Mouse (Mus musculus) G1E (cell line): ENCODE results near the gene Gpnmb. TPM values are rescaled to one million over a fixed set of nuclear protein-coding genes. Genes with fewer than 3 reads are reported as not detected.

Experiments used
- ATAC-seq: 2 replicates; pipeline ENCODE4 v1.8.0; 2016; ENCODE audit warnings: mild to moderate bottlenecking; ENCODE audit not compliant: insufficient number of reproducible peaks, poor library complexity, low FRiP score, severe bottlenecking; ENCODE audit errors: extremely low read depth
- DNase-seq: peaks from one replicate; pipeline ENCODE4 v3.0.0; 2012; ENCODE audit warnings: low spot score
- H3K27me3 ChIP-seq: 2 replicates; pipeline ENCODE4 v1.6.1; 2012; ENCODE audit warnings: mild to moderate bottlenecking, low read length, inconsistent platforms; ENCODE audit not compliant: insufficient read depth
- H3K36me3 ChIP-seq: replicated peaks from 2 replicates; pipeline ENCODE3; 2012; ENCODE audit warnings: mild to moderate bottlenecking, inconsistent platforms
- H3K4me1 ChIP-seq: 2 replicates; pipeline ENCODE4 v1.6.1; 2012; ENCODE audit warnings: low read depth, low read length, inconsistent platforms, mixed read lengths; ENCODE audit not compliant: insufficient read depth
- H3K4me3 ChIP-seq: 2 replicates; pipeline ENCODE4 v1.5.1; 2012; ENCODE audit warnings: low read depth, mild to moderate bottlenecking, inconsistent platforms, low read length, moderate library complexity, mixed read lengths
- H3K9me3 ChIP-seq: replicated peaks from 2 replicates; pipeline ENCODE4 v1.6.1; 2012; ENCODE audit warnings: inconsistent platforms
- CTCF ChIP-seq: IDR thresholded peaks from 2 replicates; pipeline ENCODE4 v1.5.1; 2012; ENCODE audit warnings: low read depth, low read length, inconsistent platforms, mixed read lengths
- GATA1 ChIP-seq: IDR thresholded peaks from 2 replicates; pipeline ENCODE4 v1.6.1; 2012; ENCODE audit warnings: borderline replicate concordance, low read length, inconsistent platforms, mixed read lengths
- GATA2 ChIP-seq: IDR thresholded peaks from 2 replicates; pipeline ENCODE4 v1.6.1; 2012; ENCODE audit warnings: low read depth, low read length, inconsistent platforms, borderline replicate concordance
- POLR2AphosphoS5 ChIP-seq: IDR thresholded peaks from 2 replicates; pipeline ENCODE4 v1.6.1; 2012; ENCODE audit warnings: low read depth, low read length, inconsistent platforms; ENCODE audit not compliant: insufficient replicate concordance
- TAL1 ChIP-seq: conservative IDR thresholded peaks from 2 replicates; pipeline ENCODE4 v1.6.1; 2012; ENCODE audit warnings: low read depth, low read length, inconsistent platforms, mixed read lengths
- polyA plus RNA-seq: library from polyadenylated mRNA; stranded (reverse); fragments of >175 nt; gene quantifications from 2 replicates; pipeline ENCODE4 v1.2.3, GENCODE M21; 2012
- total RNA-seq, 2 experiments: library from RNA; stranded (forward) in 1 of 2; stranded (reverse) in 1 of 2; fragments of 200-1000 nt in 1 of 2; fragments of >200 nt in 1 of 2; fragmentation: Nextera tagmentation in 1 of 2; gene quantifications; 2 replicates each; pipeline ENCODE4 v1.2.3; 2014 to 2017

Gpnmb gene
- total and polyA plus RNA-seq, 3 experiments, result 0.05 to 0.16 TPM; not detected in 1

DNA sequence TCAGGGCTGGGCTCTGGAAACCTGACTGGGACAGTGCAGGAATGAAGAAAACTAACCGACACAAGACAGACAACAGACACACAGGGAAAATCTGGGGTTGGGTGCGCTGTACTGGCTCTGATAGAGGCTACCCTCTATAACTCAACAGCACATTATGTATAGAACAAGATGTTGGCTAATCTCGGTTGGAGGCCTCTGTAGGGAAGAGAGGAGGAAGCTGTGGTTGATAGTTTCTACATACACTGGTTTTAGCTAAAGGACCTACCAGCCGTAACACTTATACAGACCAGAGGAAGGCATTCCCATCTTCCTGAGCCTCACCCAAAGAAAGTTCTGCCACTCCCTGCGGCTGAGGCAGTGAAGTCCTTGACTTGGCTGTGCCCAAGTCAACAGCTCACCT lies 9.8 kb upstream of the Gpnmb start:
- DNase-seq, result no peak
- 0 out of 2 replicates have a peak, but pooled peaks cover 2% of the 10 kb centered on the region for H3K4me1 ChIP-seq
- H3K9me3 ChIP-seq, result no peaks in the 10 kb centered on the region
- H3K36me3 ChIP-seq, result no peaks in the 10 kb centered on the region
- peaks cover 9% of the 10 kb centered on the region for H3K27me3 ChIP-seq
- H3K4me3 ChIP-seq, result no peak overlapping the region
- ATAC-seq, result no peak
- TF ChIP-seq GATA1 (no peak), CTCF (no peak), POLR2AphosphoS5 (no peak), GATA2 (no peak), TAL1 (no peak)

DNA sequence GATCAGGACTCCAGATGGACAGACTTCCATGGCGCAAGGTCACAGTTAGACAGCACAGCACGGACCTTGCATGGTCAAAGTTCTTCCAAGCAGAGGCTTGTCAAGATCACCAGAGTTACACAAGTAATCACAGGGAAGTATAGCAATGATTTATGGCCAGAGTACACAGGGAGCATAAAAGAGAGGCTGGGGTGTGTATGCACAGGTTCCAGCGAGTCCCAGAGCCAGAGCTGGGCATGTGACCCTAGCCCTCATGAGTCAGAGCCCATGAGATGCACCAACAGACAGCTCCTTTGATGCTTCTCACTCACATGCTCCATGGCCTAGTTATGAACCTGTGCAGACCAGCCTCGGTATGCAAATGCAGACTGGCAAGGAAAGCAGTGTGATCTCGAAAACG lies 8.3 kb upstream of the Gpnmb start:
- no peak overlapping the region for H3K4me3 ChIP-seq
- H3K36me3 ChIP-seq, result no peaks in the 10 kb centered on the region
- TF ChIP-seq GATA2 (no peak), CTCF (no peak), POLR2AphosphoS5 (no peak), TAL1 (no peak), GATA1 (no peak)
- H3K9me3 ChIP-seq, result no peaks in the 10 kb centered on the region
- 0 out of 2 replicates have a peak, but pooled peaks cover 2% of the 10 kb centered on the region for H3K4me1 ChIP-seq
- ATAC-seq (no peak), DNase-seq (no peak)
- H3K27me3 ChIP-seq, result peaks cover 9% of the 10 kb centered on the region

DNA sequence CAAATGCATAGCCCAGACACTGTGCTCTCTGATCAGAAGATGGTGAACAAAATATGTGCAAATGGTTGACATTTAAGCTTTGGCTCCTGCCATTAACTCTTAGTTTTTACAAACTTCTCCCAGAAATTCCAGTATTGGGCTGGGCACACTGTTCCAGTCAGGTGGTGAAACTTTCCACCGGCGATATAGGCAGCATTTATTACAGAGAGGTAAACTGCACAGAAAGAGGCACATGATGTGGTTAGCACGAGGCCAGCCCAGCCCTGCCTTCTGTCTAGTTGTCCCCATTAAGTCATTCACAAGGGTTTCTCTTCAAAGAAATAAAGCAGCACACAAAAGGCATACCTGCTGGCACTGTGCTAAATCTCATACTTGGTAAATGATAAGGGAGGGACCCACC lies 7.6 kb upstream of the Gpnmb start:
- Histone ChIP-seq H3K36me3 (no peaks in the 10 kb centered on the region), H3K4me1 (0 out of 2 replicates have a peak, but pooled peaks cover 2% of the 10 kb centered on the region), H3K9me3 (no peaks in the 10 kb centered on the region), H3K4me3 (no peak overlapping the region), H3K27me3 (peaks cover 4% of the 10 kb centered on the region)
- TF ChIP-seq GATA1 (no peak), GATA2 (no peak), TAL1 (no peak), POLR2AphosphoS5 (no peak), CTCF (no peak)
- ATAC-seq, result no peak
- DNase-seq, result no peak

DNA sequence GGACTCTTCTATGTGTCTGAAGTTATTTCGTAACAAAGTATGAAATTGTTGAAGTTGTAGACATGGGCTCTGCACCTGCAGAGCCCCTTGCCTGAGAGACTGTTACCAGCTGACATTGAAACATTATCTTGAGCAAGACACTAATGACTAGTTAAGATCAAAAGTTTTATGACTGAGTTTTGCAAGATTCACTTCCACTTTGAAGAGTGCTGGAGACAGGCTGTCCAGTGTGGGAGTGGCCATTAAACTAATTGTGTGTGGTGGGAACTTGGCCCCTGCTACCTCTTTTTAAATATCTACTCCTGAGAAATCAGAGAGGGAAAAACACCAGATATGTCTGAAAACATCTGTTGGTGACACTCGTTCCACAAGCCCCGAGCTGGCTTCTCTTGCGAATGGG lies 5.1 kb upstream of the Gpnmb start:
- 0 out of 2 replicates have a peak, but pooled peaks cover 2% of the 10 kb centered on the region for H3K4me1 ChIP-seq
- H3K27me3 ChIP-seq, result peaks cover 4% of the 10 kb centered on the region; the same call in 1 of the 2 replicates
- no peak overlapping the region for H3K4me3 ChIP-seq
- DNase-seq (no peak), ATAC-seq (no peak)
- H3K9me3 ChIP-seq, result no peaks in the 10 kb centered on the region
- TF ChIP-seq CTCF (no peak), POLR2AphosphoS5 (no peak), GATA1 (no peak), GATA2 (no peak), TAL1 (no peak)
- H3K36me3 ChIP-seq, result no peaks in the 10 kb centered on the region

DNA sequence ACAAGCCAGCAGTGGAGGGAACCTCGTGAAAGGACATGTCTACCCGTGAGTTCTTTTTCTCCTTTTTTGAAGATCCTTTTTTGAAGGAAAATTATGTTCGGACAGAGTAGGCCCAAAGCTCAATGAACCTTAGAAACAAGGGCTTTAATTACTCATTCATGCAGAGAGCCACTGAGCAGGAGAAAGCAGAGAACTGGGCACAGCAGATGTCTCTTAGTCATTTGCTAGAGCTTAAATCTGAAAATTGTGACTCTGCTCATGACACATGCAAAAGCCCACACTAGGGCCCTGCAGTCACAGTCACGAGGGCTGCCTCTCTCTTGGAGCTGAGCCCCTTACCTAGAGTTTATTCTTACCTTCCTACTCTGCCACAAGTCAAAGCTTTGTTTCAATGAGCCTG lies 3.6 kb upstream of the Gpnmb start:
- H3K9me3 ChIP-seq, result no peaks in the 10 kb centered on the region
- peaks cover 19% of the 10 kb centered on the region for H3K27me3 ChIP-seq
- TF ChIP-seq GATA1 (no peak), GATA2 (no peak), CTCF (no peak), POLR2AphosphoS5 (no peak), TAL1 (no peak)
- H3K36me3 ChIP-seq, result no peaks in the 10 kb centered on the region
- no peak for ATAC-seq
- DNase-seq, result no peak
- 0 out of 2 replicates have a peak, but pooled peaks cover 2% of the 10 kb centered on the region for H3K4me1 ChIP-seq
- H3K4me3 ChIP-seq, result no peak overlapping the region

DNA sequence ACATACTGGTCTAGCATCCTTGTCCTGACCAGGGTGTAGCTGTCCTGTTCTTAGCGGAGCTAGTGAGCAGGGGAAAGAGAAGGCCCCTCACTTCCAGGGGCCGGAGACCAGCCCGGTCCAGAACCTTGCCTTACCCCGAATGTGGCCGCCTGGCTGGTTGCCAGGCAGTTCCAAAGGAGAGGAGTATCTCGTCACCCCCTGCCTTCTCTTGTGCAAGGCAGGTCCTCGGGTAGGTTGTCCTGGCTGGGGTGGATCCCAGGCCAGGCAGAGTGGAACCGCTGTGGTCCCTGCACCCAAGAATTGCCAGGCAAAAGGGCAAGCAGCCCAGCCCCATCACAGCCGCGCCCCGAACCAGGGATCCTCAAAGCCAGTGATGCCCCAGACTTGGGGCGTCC lies 919 bp downstream of the Gpnmb start:
- ATAC-seq, result no peak

DNA sequence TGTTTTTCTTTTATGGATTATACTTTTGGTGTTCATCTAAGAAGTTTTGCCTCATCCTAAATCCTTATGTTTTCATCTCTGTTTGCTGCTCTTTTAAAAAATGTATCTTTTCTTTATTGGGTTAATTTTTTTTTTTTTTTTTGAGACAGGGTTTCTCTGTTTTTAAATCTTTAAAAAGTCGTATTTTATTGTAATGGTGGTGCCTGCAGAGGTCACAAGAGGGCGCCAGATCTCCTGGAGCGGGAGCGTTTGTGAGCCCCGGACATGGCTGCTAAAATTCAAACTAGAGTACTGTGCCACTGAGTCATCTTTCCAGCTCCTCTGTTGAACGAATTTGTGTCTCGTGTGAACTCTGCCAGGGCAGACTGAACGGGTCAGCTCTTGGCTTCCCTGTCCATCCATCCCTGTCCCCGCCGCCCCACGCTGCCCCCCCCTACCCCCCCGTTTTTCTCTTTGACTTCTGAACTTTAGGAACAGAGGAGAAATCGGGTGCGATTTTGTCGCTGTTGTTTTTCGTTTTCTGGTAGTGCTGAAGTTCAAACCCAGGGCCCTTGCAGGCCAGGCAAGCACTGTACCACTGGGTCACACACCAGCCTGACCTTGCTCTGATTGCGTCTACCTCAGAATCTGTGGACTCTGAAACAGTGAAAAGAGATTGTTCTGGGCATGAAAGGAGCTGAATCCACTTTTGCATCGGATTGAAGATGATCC lies 3.3 kb downstream of the Gpnmb start:
- Histone ChIP-seq H3K4me1 (no peaks in the 10 kb centered on the region), H3K36me3 (no peaks in the 10 kb centered on the region), H3K9me3 (no peaks in the 10 kb centered on the region), H3K27me3 (peaks cover 19% of the 10 kb centered on the region), H3K4me3 (no peak overlapping the region)
- TF ChIP-seq GATA2, result no peak
- TF ChIP-seq TAL1, result no peak
- TF ChIP-seq POLR2AphosphoS5, result no peak
- no peak for TF ChIP-seq GATA1
- no peak for TF ChIP-seq CTCF
- ATAC-seq (no peak), DNase-seq (peak; percentile 46)

More for the DNA sequence above, 919 bp downstream of the Gpnmb start:
- Histone ChIP-seq H3K4me3 (no peak overlapping the region), H3K27me3 (peaks cover 17% of the 10 kb centered on the region), H3K36me3 (no peaks in the 10 kb centered on the region), H3K4me1 (no peaks in the 10 kb centered on the region), H3K9me3 (no peaks in the 10 kb centered on the region)
- TF ChIP-seq GATA1, result no peak
- no peak for DNase-seq
